Mouse (Mus musculus) spleen, postnatal 0 days (tissue): ENCODE measurements around the gene Troap. TPM values are rescaled to one million over a fixed set of nuclear protein-coding genes. Genes with fewer than 3 reads are reported as not detected.

Source experiments
- polyA plus RNA-seq: library from polyadenylated mRNA; unstranded; fragments of >200 nt; fragmentation: Nextera tagmentation; extraction: Ambion mirVana; gene quantifications from 2 replicates; pipeline ENCODE4 v1.2.1, GENCODE M21; 2015

Troap gene
- 18.9 and 20.9 TPM in 2 replicates for polyA plus RNA-seq

DNA sequence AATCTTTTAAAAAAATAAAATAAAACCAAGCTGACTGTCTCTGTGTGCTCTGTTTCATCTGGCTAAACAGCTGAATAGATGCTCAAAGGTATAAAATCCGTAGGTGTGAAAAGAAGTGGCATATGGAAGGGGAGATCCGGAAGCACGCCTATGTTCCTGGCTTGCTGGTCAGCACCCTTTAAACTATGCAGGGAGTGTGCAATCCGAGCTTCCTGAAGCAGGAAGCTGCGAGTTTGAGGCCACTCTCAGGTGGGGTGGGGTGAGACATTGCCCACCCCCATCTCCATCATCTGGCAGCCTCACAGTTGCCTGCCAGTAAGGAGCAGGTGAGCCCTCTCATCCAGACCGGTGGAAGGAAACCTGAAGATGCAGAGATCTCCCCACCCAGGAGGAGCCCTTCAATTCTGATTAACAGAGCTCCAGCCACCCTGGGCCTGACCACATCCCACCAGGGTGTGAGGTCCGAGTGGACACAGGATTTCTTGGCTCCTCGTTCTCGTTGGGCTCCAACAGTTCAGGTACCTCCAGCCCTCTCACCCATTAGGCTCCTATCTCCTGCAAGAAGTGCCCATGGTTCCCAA, at the start of gene Troap:
Gene Troap, plus strand, starts transcription at position 557 of the 581 bp plus-strand sequence.

DNA sequence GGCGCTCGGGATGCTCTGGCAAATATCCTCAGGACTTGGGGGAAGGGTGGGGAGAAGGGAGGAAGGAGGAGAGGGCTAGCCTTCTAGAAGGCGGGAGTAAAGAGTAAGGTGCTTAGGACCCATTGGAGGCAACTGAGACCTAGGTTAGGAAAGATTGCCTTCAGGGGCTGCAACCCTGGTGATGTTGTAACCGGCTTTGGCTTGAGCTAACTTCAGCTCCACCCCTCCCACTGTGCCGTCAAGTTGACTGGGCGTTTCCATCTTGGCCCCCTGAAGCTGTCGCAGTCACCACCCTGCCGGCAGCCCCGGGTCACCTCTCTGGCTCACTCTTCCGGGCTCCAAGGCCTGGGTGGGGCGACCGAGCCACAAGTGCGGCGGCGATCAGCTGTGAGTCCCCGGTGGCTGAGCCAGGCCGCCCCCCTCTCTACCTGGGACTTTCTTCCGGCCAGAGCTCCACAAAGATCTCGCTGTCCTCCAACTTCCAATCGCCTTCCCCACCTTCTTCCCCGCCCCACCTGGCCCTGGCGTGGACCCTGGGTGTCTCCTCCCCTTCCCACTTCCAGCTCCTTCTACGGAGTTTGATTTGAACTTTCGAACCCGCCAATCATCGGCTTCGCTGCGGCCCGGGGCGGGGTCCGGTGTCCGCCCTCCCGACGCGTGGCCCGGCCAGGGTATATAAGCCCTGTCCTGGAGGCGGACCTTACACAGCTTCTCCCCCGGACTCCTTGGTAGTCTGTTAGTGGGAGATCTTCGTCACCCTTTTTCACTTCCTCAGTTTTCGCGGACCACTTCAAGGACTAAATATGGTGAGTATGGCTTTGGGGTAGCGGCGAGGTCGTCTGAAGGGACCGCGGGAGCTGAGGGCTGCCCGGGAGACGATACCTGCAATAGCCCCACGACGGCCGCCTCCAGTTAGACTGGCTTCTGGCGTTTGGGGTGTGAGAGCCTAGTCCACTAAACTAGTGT, 44.5 kb upstream of the Troap start, which contains the start of gene Tuba1c:
Gene Tuba1c, plus strand, starts transcription at position 273 of the 966 bp plus-strand sequence.

DNA sequence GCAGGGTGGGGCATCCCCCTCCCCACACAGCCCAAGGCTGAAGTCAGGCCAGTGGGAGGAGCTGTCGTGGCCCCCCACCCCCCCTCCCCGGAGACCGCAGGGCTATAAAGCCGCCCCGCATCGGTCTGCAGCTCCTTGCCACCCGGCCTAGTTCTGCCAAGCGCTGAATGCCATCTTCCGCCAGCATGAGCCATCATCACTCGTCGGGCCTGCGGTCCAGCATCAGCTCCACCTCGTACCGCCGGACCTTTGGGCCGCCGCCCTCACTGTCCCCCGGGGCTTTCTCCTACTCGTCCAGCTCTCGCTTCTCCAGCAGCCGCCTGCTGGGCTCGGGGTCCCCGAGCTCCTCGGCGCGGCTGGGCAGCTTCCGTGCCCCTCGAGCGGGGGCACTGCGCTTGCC, 19.3 kb upstream of the Troap start, which contains the start of gene Prph:
Gene Prph, plus strand, starts transcription at position 135 of the 400 bp plus-strand sequence.

DNA sequence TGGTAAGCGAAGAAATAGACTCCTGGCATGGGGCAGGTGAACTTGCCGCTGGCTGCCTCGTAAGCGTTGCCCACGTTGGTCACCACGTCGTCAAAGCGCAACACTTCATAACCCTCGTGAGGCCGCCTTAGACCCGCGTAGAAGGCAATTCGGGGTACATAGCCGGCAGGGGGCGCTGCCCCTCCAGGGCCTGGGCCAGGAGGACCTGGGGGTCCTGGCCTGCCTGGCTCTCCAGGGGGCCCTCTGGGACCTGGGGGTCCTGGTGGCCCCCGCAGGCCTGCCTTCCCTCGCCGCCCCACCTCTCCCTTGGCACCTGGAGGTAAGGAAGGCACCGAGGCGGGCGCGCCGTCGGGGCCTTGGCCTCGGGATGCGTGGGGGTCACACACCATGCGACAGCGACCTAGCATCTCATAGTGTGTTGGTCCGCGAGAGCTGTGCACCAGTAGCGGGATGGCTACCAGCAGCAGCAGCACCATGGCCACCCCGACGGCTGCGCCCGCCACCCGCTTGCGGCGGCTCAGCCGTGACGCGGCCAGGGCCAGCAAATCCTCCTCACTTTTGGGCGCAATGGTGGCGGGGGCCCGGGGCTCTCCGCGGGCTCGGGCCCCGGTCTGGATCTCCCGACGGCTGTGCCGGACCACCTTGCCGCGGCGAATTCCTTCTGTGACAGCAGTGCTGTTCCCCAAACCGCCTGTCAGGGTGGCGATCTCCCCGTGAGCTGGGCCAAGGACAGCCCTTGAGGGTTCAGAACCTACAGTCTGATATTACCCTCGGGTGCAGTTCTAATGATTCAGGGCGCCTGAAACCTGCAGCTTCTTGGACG, 13.1 kb downstream of the Troap start, which contains the start of gene C1ql4:
Gene C1ql4, minus strand, starts transcription at position 565 of the 823 bp plus-strand sequence.

DNA sequence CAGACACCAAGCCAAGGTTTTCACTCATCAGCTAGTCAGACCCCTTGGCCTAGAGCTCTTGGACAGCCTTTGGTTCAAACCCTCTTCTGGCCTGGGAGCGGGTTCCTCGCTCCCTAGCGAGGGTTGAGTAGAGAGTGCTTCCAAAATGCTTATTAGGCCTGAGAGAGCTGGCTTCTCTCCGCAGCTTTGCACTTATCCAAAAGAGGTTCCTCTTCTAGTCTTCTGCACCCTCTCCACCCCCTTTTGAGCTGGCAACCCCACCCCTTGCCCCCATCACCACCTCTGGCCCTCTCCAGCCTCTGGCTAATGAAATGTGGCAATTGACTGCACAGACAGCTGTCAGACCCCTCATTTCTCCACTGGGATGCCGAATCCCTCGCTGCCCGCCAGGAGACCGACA, 18.5 kb downstream of the Troap start, which contains the start of gene Dnajc22:
Gene Dnajc22, plus strand, starts transcription at position 301 of the 400 bp plus-strand sequence.

DNA sequence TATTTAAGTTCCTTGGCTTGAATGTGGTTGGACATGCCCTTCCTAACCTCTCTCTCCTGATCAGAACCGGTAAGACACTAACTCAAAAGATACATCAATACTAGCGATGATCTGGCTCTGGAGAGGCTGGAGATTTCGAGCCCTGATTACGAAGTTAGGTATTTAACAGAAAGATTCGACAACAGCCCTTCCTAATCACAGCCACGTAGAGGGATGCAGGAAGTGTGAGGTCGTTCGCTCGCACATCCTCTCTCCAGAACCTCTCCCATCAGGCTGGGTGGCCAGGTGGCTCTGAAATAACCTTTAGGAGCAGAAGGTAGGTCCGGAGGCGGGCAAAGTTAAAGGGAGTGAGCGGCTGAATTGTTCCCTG, 51.3 kb downstream of the Troap start, which contains the start of gene Spats2:
Gene Spats2, plus strand, starts transcription at position 206 of the 370 bp plus-strand sequence.

Other genes starting within 250 kb of the Troap start
- gene Prkag1, start 243.1 kb upstream of the Troap start, polyA plus RNA-seq: 98.2 and 100 TPM in 2 replicates
- gene Kmt2d, start 203.4 kb upstream of the Troap start, polyA plus RNA-seq: 8.7 and 9.7 TPM in 2 replicates
- 7.1 and 7.7 TPM in 2 replicates for gene Rhebl1, start 180.0 kb upstream of the Troap start, polyA plus RNA-seq
- 0.46 and 0.58 TPM in 2 replicates for gene Dhh, start 176.0 kb upstream of the Troap start, polyA plus RNA-seq
- 6.4 and 8.6 TPM in 2 replicates for gene Lmbr1l, start 156.3 kb upstream of the Troap start, polyA plus RNA-seq
- 1,054 and 1,116 TPM in 2 replicates for gene Tuba1b, start 140.0 kb upstream of the Troap start, polyA plus RNA-seq
- not detected in 2 replicates for gene Gm49450, start 121.0 kb upstream of the Troap start, polyA plus RNA-seq
- 97.1 and 109 TPM in 2 replicates for gene Tuba1a, start 120.9 kb upstream of the Troap start, polyA plus RNA-seq
- gene Tuba1c, start 44.7 kb upstream of the Troap start, polyA plus RNA-seq: 222 and 241 TPM in 2 replicates
- 1.5 and 1.8 TPM in 2 replicates for gene Prph, start 19.4 kb upstream of the Troap start, polyA plus RNA-seq
- gene C1ql4, start 13.2 kb downstream of the Troap start, polyA plus RNA-seq: not detected in 2 replicates
- not detected in 2 replicates for gene Dnajc22, start 18.6 kb downstream of the Troap start, polyA plus RNA-seq
- gene Spats2, start 51.3 kb downstream of the Troap start, polyA plus RNA-seq: 6.1 and 6.6 TPM in 2 replicates
- gene Kcnh3, start 150.3 kb downstream of the Troap start, polyA plus RNA-seq: 0.50 and 0.59 TPM in 2 replicates
- gene Mcrs1, start 177.4 kb downstream of the Troap start, polyA plus RNA-seq: 66.4 and 69.8 TPM in 2 replicates
- 11.2 and 16.8 TPM in 2 replicates for gene Prpf40b, start 220.5 kb downstream of the Troap start, polyA plus RNA-seq
- gene Fam186b, start 221.3 kb downstream of the Troap start, polyA plus RNA-seq: 0.05 TPM in 1 of 2 replicates, not detected in the other